Mouse (Mus musculus) adrenal gland, adult (tissue): ENCODE results near the gene Wdr90.

Source experiments
- DNase-seq, 2 experiments: peaks; one replicate each; pipeline ENCODE4 v3.0.0; 2022 to 2023; ENCODE audit warnings: low spot score in 1 of 2; ENCODE audit not compliant: inconsistent age in 2 of 2

The Wdr90 gene

GRCm38 (mm10) chr17:25860832-25861703 lies at the start of gene Wdr90:
TSS of gene Wdr90 (minus strand) at chr17:25861501.
- DNase-seq, result peak; percentile 94 to 97

GRCm38 (mm10) chr17:25907640-25908039 lies 46.3 kb upstream of the Wdr90 start:
- DNase-seq, result no peak

- DNase-seq, result no peak
Observed at GRCm38 (mm10) chr17:25903061-25903460, 41.8 kb upstream of the Wdr90 start.

GRCm38 (mm10) chr17:25900193-25900592 lies 38.9 kb upstream of the Wdr90 start:
- DNase-seq, result no peak

GRCm38 (mm10) chr17:25895891-25896290 lies 34.6 kb upstream of the Wdr90 start:
- DNase-seq, result no peak

GRCm38 (mm10) chr17:25895415-25895814 lies 34.1 kb upstream of the Wdr90 start:
- DNase-seq, result peak in 1 of 2 experiments; percentile 56

- DNase-seq, result peak; percentile 78 to 92
Observed at GRCm38 (mm10) chr17:25893975-25894617, 32.8 kb upstream of the Wdr90 start.

- DNase-seq, result no peak
Observed at GRCm38 (mm10) chr17:25888837-25889236, 27.5 kb upstream of the Wdr90 start.

- DNase-seq, result no peak
Observed at GRCm38 (mm10) chr17:25887467-25887866, 26.2 kb upstream of the Wdr90 start.

GRCm38 (mm10) chr17:25886806-25887205 lies 25.5 kb upstream of the Wdr90 start:
- DNase-seq, result no peak

- DNase-seq, result peak in 1 of 2 experiments; percentile 58
Observed at GRCm38 (mm10) chr17:25885636-25886035, 24.3 kb upstream of the Wdr90 start.

GRCm38 (mm10) chr17:25883824-25884223 lies 22.5 kb upstream of the Wdr90 start:
- DNase-seq, result no peak

GRCm38 (mm10) chr17:25883268-25883667 lies 22.0 kb upstream of the Wdr90 start:
- no peak for DNase-seq

- DNase-seq, result peak; percentile 52 to 64
Observed at GRCm38 (mm10) chr17:25882306-25882705, 21.0 kb upstream of the Wdr90 start.

- peak in 1 of 2 experiments; percentile 47 for DNase-seq
Observed at GRCm38 (mm10) chr17:25881691-25882090, 20.4 kb upstream of the Wdr90 start.

GRCm38 (mm10) chr17:25880913-25881641 lies 19.8 kb upstream of the Wdr90 start:
- peak in 1 of 2 experiments; percentile 65 for DNase-seq

- DNase-seq, result peak in 1 of 2 experiments; percentile 35
Observed at GRCm38 (mm10) chr17:25880196-25880910, 19.1 kb upstream of the Wdr90 start, which contains the start of gene Wfikkn1. TSS of gene Wfikkn1 (minus strand) at chr17:25880858.

GRCm38 (mm10) chr17:25879750-25880149 lies 18.4 kb upstream of the Wdr90 start:
- DNase-seq, result no peak

- peak; percentile 61 to 83 for DNase-seq
Observed at GRCm38 (mm10) chr17:25879261-25879660, 18.0 kb upstream of the Wdr90 start.

- no peak for DNase-seq
Observed at GRCm38 (mm10) chr17:25878611-25879180, 17.4 kb upstream of the Wdr90 start.
